Mouse (Mus musculus) spleen, adult 2 months (tissue): ENCODE results near the gene Tcf7l2. TPM values are rescaled to one million over a fixed set of nuclear protein-coding genes. Genes with fewer than 3 reads are reported as not detected.

Source experiments
- DNase-seq, 2 experiments: peaks; one replicate each; pipeline versions ENCODE4 v3.0.0 to v3.0.0-alpha.2; 2012 to 2021; ENCODE audit warnings: low spot score in 2 of 2, low read depth in 1 of 2
- H3K27ac ChIP-seq: fragments of 200-500 bp; 2 replicates; pipeline ENCODE4 v1.5.1; 2012; ENCODE audit warnings: low read length, inconsistent platforms; ENCODE audit not compliant: insufficient read depth
- H3K27me3 ChIP-seq: fragments of 200-500 bp; 2 replicates; pipeline ENCODE4 v1.6.1; 2012; ENCODE audit warnings: mild to moderate bottlenecking, moderate library complexity, low read length, inconsistent platforms; ENCODE audit not compliant: control insufficient read depth, insufficient read depth
- H3K36me3 ChIP-seq: fragments of 200-500 bp; 2 replicates; pipeline ENCODE4 v1.6.1; 2012; ENCODE audit warnings: mild to moderate bottlenecking, low read length, inconsistent platforms; ENCODE audit not compliant: control insufficient read depth, insufficient read depth
- H3K4me1 ChIP-seq: fragments of 200-500 bp; 2 replicates; pipeline ENCODE4 v1.6.1; 2011; ENCODE audit warnings: inconsistent platforms; ENCODE audit not compliant: control insufficient read depth, insufficient read depth, insufficient read length
- H3K4me3 ChIP-seq: fragments of 200-500 bp; 2 replicates; pipeline ENCODE4 v1.5.1; 2011; ENCODE audit warnings: mild to moderate bottlenecking, inconsistent platforms; ENCODE audit not compliant: insufficient read depth, insufficient read length; ENCODE audit errors: extremely low read depth
- CTCF ChIP-seq: fragments of 200-500 bp; IDR thresholded peaks from 2 replicates; pipeline ENCODE4 v1.5.1; 2011; ENCODE audit warnings: mild to moderate bottlenecking, inconsistent platforms; ENCODE audit not compliant: insufficient read depth, insufficient read length, insufficient replicate concordance; ENCODE audit errors: extremely low read depth
- POLR2A ChIP-seq: fragments of 200-500 bp; IDR thresholded peaks from 2 replicates; pipeline ENCODE4 v1.6.1; 2011; ENCODE audit warnings: low read depth, low read length, inconsistent platforms
- WGBS: fragments of 180-500 bp; shearing (Covaris S2); methylation state at CpG from one replicate; pipeline ENCODE4 v1.1.7; 2018; 5-methylcytosine and 5-hydroxymethylcytosine counted together
- polyA plus RNA-seq: library from polyadenylated mRNA; depleted of rRNA; stranded (reverse); fragments of >200 nt; gene quantifications from 2 replicates; pipeline ENCODE4 v1.2.3, GENCODE M21; 2012

Gene Tcf7l2
- polyA plus RNA-seq, 1 experiment: 11.3 TPM

- no peaks in the 10 kb centered on the region for H3K4me1 ChIP-seq
- H3K36me3 ChIP-seq: no peaks in the 10 kb centered on the region
- no peak for DNase-seq
- no peaks in the 10 kb centered on the region; the same call in 1 of the 2 replicates for H3K27me3 ChIP-seq
- no peak overlapping the region for H3K27ac ChIP-seq
- WGBS: 39% methylated on average over 20 of the region's 20 CpGs
- TF ChIP-seq CTCF: no peak
- no peak for TF ChIP-seq POLR2A
- no peak overlapping the region for H3K4me3 ChIP-seq
Measured at GRCm38 (mm10) chr19:55807194-55808053, 65.8 kb downstream of the Tcf7l2 start.

- H3K4me1 ChIP-seq: no peaks in the 10 kb centered on the region
- H3K36me3 ChIP-seq: no peaks in the 10 kb centered on the region
- no peaks in the 10 kb centered on the region; the same call in 1 of the 2 replicates for H3K27me3 ChIP-seq
- no peak for DNase-seq
- H3K27ac ChIP-seq: no peak overlapping the region
- TF ChIP-seq POLR2A: no peak
- no peak for TF ChIP-seq CTCF
- WGBS: 50% methylated on average over 2 of the region's 2 CpGs
- no peak overlapping the region for H3K4me3 ChIP-seq
Measured at GRCm38 (mm10) chr19:55808304-55808703, 66.7 kb downstream of the Tcf7l2 start.

GRCm38 (mm10) chr19:55809539-55809938 is 67.9 kb downstream of the Tcf7l2 start:
- Histone ChIP-seq H3K4me1 (no peaks in the 10 kb centered on the region), H3K4me3 (no peak overlapping the region), H3K36me3 (no peaks in the 10 kb centered on the region), H3K27ac (no peak overlapping the region), H3K27me3 (no peaks in the 10 kb centered on the region; the same call in 1 of the 2 replicates)
- TF ChIP-seq CTCF: no peak
- no peak for TF ChIP-seq POLR2A
- 94% methylated on average over 4 of the region's 4 CpGs for WGBS
- DNase-seq: no peak

- Histone ChIP-seq H3K4me3 (no peak overlapping the region), H3K27me3 (no peaks in the 10 kb centered on the region; the same call in 1 of the 2 replicates), H3K27ac (no peak overlapping the region), H3K36me3 (no peaks in the 10 kb centered on the region), H3K4me1 (no peaks in the 10 kb centered on the region)
- DNase-seq: no peak
- TF ChIP-seq CTCF (no peak), POLR2A (no peak)
Measured at GRCm38 (mm10) chr19:55812236-55812635, 70.6 kb downstream of the Tcf7l2 start.

- Histone ChIP-seq H3K4me3 (no peak overlapping the region), H3K36me3 (no peaks in the 10 kb centered on the region), H3K4me1 (no peaks in the 10 kb centered on the region), H3K27ac (no peak overlapping the region), H3K27me3 (no peaks in the 10 kb centered on the region)
- no peak for TF ChIP-seq CTCF
- TF ChIP-seq POLR2A: no peak
- no peak for DNase-seq
- WGBS: 94% methylated on average over 15 of the region's 15 CpGs
Measured at GRCm38 (mm10) chr19:55815010-55815790, 73.6 kb downstream of the Tcf7l2 start.

GRCm38 (mm10) chr19:55816974-55817373 is 75.4 kb downstream of the Tcf7l2 start:
- DNase-seq: no peak
- no peaks in the 10 kb centered on the region for H3K27me3 ChIP-seq
- H3K36me3 ChIP-seq: no peaks in the 10 kb centered on the region
- H3K4me3 ChIP-seq: no peak overlapping the region
- no peaks in the 10 kb centered on the region for H3K4me1 ChIP-seq
- TF ChIP-seq POLR2A (no peak), CTCF (no peak)
- no peak overlapping the region for H3K27ac ChIP-seq
- 86% methylated on average over 7 of the region's 7 CpGs for WGBS
